Mouse (Mus musculus): ENCODE data around the gene Gcc1.
A peak's percentile ranks its signal among the peaks of the same experiment; 100 is the strongest.

Gcc1 gene

GRCm38 (mm10) chr6:28428290-28428689, at the start of gene Gcc1:
Gene Gcc1, minus strand, starts transcription at chr6:28428390.
- DNase-seq: no peak

DNA sequence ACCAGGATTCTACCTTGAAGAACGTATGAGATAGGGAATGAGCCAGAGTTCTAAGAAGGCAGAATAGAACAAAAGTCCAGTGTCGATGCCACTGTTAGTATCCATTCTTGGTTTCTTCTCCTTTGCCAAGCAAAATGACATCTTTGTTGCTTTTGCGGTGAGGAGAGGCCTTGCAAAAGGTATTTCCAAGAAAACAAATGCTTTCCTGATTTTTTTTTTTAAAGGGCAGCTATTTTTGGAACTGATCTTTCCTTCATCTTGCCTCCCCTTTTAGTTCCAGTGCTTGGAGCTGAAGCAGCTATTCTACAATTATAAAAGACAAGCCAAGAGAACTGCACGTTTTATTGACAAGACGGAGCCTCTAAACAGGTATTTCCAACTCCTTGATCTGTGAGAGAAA, 46.6 kb upstream of the Gcc1 start, which contains the start of gene Snd1:
TSS of gene Snd1 (plus strand) at position 301 of the 400 bp plus-strand sequence.
- DNase-seq: no peak

DNA sequence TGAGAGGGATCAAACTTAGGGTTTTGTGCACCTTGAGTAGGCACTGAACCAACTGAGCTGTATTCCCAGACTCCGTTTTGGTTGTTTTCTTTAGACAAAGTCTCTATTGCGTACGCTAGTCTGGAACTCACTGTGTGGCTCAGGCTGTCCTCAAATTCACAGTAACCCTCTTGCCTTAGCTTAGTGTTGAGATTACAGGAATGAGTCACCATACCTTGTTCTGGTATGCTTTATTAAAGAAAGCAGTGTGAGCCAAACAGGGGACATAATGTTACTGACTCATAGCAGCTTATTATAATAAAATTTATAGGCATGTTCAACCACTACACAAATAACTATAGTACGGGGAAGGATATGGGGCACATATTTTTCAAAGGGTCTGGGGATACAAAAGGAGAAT, 46.0 kb upstream of the Gcc1 start:
- no peak for DNase-seq

GRCm38 (mm10) chr6:28471284-28472035, 43.3 kb upstream of the Gcc1 start:
- no peak for DNase-seq

DNA sequence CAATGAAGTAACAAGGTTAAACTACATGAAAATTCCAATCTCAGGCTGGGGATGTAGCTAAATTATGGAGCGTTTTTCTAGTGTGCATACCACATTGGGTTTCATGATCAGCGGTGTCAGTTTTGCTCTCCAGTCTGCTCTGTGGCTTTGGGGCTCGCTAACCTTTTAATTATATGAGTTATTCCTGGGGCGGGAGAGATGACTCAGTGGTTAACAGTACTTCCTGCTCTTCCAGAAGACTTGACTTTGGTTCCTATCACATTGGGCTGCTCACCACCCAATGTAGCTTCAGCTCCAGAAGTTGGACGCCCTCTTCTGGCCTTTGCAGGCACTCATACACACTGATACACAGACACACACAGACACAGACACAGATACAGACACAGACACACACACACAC, 42.4 kb upstream of the Gcc1 start:
- no peak for DNase-seq

GRCm38 (mm10) chr6:28470017-28470602, 41.9 kb upstream of the Gcc1 start:
- DNase-seq: no peak

DNA sequence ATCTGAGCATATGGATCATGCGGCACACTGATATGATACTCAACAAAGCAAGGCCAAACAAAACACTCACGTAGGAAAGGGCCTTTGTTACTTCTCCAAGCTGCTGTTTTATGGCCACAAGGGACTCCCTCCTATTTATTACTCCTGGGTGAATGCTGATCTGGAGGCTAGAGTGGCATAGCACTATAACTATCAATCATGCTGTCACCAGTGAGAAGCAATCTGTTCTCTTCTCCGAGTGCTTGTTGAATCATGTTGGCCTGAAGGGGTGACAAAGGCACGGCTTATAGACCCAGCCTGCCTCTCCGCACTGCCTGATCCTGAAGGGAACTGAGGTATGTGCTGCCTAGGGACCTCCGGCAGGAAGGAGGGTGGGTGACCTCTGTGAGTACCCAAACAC, 36.4 kb upstream of the Gcc1 start:
- DNase-seq: no peak

DNA sequence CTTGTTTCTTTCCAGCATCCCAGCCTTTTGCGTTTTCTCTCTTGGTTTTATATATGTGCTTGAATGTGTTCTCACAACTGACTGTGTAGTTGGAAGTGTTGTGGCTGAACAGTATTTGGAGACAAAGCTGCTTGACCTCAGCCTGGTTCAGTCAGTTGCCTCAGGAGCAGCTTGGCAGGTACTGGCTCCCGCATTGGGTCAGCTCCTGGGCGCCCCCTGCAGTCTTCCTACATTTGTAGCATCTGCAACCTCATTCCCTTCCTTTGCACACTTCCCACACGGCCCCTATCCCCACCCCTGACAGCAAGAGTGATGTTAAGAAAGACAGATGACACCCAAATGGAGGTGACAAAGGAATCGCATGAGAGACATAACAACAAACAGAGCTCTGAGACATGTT, 32.3 kb upstream of the Gcc1 start:
- peak; percentile 68 for DNase-seq

DNA sequence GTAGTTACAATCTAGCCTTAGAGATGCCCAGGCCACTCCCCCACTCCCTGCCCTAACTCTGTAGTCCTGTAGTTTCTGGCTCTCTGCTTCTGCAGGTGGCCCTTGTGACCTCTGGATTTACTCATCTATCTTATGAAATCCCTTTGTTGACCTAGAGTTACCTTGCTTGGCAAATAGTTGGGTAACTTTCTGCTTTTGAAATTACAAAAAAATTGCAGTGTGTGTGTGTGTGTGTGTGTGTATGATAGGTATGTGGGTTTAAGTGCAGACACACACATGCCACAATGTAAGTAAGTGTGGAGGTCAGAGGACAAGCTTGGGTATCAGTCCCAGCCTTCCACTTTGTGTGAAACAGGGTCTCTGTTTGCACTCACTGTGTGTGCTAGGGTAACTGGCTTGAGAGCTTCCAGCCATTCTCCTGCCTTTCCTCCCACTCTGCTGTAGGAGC, 31.1 kb upstream of the Gcc1 start:
- DNase-seq: no peak

GRCm38 (mm10) chr6:28450977-28451376, 22.8 kb upstream of the Gcc1 start:
- no peak for DNase-seq

DNA sequence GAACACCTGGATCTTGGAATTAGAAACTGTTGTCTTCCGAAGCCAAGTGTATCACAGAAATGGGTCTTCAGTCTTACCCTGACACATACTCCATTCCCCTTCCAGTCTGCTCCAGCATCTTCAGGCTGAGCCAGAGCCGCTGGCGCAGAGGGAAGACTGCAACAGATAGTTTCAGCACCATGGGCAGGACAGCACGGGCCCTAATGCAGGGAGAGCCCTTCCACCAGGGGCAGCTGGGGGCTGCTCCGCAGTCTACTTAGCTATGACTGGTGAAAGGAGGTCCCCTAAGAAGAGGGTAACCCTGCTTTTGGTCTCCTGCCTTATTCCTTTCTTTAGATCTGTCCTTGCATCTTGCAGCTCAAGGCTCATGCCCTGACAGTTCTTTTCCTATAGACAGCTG, 22.3 kb upstream of the Gcc1 start:
- DNase-seq: no peak

DNA sequence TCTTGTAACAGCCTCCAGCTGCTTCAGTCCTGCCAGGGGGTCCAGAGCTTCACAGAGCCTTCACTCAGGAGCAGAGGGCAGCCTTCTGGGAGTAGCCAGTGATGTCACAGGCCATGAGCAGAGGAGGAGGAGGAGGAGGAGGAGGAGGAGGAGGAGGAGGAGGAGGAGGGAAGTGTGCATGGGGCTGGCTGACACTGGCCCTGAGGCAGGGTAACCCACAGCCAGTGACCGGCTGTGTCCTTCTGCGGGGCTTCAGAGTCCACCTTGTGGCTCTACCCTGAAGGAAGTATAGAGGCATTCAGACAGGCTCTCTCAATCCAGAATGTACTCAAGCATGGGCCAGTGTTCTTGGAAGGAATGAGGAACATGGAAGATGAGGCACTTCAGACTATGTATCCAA, 21.1 kb upstream of the Gcc1 start, which contains the start of gene Pax4:
TSS of gene Pax4 (minus strand) at position 101 of the 400 bp plus-strand sequence.
- DNase-seq: no peak

DNA sequence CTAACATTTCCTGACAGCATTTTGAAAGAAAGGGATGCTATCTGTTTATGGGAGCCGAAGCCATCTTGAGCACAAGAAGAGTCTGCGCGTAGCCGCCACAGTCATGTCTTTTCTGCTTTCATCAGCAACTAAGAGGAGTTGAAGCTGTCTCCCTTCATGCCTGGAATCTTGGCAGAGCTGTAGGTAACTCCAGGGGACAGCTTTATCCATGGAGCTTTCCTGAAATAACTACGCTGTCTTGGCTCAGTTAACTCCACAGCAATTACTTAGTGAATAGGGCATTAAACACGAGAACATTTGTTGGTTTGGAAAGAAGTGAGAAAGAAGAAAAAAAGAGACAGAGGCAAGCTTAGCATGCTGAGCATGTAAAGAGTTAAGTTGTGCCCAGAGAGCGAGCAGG, 19.7 kb upstream of the Gcc1 start:
- no peak for DNase-seq

- DNase-seq: no peak
Observed at GRCm38 (mm10) chr6:28431538-28431855, 3.3 kb upstream of the Gcc1 start.

GRCm38 (mm10) chr6:28430795-28431537, 2.8 kb upstream of the Gcc1 start:
- DNase-seq: peak; percentile 9

DNA sequence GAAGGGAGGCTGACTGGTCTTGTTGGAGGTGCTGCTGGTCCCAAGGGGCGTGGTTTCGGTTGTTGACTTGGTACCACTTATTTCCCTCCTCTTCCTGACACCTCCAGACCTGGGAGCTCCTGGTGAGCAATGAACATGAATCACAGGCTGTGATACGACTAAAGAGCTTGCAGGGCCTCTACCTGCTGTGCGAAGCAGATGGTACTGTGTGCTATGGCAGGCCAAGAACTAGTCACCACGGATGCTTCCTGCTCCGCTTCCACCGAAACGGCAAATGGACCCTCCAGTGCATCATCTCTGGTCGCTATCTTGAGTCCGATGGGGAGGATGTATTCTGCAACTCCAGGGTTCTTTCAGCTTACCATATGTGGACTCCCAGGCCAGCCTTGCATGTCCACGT, 1.7 kb upstream of the Gcc1 start:
- DNase-seq: no peak

GRCm38 (mm10) chr6:28427096-28427839, 922 bp downstream of the Gcc1 start, which contains the start of gene Fscn3:
Gene Fscn3, plus strand, starts transcription at chr6:28427789.
- peak; percentile 75 for DNase-seq

DNA sequence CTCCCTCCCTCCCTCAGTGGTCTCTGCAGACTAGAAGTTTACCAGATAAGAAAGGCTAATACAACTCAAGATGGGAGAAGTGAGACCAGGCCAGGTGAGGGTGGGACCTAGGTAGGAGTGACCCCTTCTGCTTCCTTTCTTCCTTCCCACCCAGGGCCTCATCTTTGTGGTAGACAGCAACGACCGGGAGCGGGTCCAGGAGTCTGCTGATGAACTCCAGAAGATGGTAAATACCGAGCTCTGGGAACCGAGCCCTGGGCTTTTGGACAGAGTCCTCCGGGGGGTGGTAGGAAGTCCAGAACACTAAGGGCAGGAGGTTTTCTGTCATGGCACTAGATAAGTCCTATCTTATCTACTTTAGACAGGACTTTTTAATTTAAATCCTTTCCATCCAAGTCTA, 3.2 kb downstream of the Gcc1 start:
- DNase-seq: no peak

DNA sequence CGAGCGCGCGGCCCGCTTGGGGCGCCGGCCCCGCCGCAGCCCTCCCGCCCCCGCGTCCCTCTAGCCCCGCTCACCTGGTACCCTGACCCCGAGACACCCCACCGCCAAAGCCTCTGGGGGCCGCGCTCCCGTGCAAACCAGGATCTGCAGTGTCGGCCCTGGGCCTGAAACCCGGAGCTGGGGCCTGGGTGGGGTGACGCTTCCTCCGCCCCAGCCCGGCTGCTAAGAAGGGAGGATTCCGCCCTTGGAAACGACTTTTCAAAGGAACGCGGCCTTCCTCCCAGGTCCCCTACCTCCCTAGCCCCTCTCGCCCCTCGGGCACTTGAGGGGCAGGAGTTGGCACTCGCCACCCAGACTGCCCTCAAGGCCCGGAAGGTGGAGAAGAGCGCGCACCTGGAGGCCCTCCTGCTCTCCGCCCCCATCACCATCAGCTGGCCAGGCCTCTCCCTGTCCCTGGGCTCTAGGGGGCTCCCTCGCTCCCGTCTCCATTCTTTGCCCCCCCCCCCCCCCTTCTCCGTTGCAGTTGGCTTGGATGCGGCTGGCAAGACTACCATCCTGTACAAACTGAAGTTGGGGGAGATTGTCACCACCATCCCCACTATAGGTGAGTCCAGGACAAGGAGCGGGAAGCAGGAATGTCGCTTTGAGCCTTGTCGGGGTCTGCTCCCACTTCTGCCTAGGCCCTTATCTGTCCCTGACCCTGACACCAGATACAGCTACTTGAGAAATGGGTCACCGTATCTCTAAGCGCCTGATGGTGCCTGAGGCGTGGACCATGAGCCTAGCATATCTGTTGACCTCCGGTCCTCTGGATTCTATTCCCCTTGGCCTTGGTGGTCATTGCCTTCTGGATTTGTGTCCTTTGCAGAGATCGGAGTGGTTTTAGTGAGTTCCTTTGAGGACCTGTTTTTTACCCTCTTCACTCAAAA, 4.2 kb downstream of the Gcc1 start:
- peak; percentile 63 for DNase-seq

- peak; percentile 97 for DNase-seq
Observed at GRCm38 (mm10) chr6:28423313-28423712, 4.9 kb downstream of the Gcc1 start, which contains the start of gene Arf5. Gene Arf5, plus strand, starts transcription at chr6:28423560.

- no peak for DNase-seq
Observed at GRCm38 (mm10) chr6:28422651-28423290, 5.4 kb downstream of the Gcc1 start.
